Mouse (Mus musculus) forebrain, embryonic 15.5 days (tissue): ENCODE measurements at regions not wholly inside any gene's neighbourhood (a gene's known extent, or its start where the extent isn't known, plus 50 kb on each side); places are given as distances from the start of the nearest gene placed in this dataset.

Experiments
- ATAC-seq: fragments of 200-750 bp; cut with Nextera tagmentation; replicated peaks from 2 replicates; pipeline ENCODE4 v1.8.0; 2017; ENCODE audit warnings: mild to moderate bottlenecking, moderate TSS enrichment, moderate library complexity
- H3K27ac ChIP-seq: fragments of 300-500 bp; sonication (generic); replicated peaks from 2 replicates; pipeline ENCODE4 v1.5.1; 2015; ENCODE audit warnings: mild to moderate bottlenecking, inconsistent platforms
- H3K27me3 ChIP-seq: fragments of 300-500 bp; sonication (generic); 2 replicates; pipeline ENCODE4 v1.6.1; 2015; ENCODE audit warnings: inconsistent platforms
- H3K36me3 ChIP-seq: fragments of 300-500 bp; sonication (generic); 2 replicates; pipeline ENCODE4 v1.6.1; 2015; ENCODE audit warnings: mild to moderate bottlenecking, inconsistent platforms
- H3K4me1 ChIP-seq: fragments of 300-500 bp; sonication (generic); 2 replicates; pipeline ENCODE4 v1.6.1; 2015; ENCODE audit warnings: inconsistent platforms
- H3K4me2 ChIP-seq: fragments of 300-500 bp; sonication (generic); replicated peaks from 2 replicates; pipeline ENCODE4 v1.6.1; 2015; ENCODE audit warnings: mild to moderate bottlenecking, inconsistent platforms
- H3K4me3 ChIP-seq: fragments of 300-500 bp; sonication (generic); 2 replicates; pipeline ENCODE4 v1.5.1; 2015; ENCODE audit warnings: mild to moderate bottlenecking, inconsistent platforms
- H3K9ac ChIP-seq: fragments of 300-500 bp; sonication (generic); replicated peaks from 2 replicates; pipeline ENCODE4 v1.6.1; 2015; ENCODE audit warnings: mild to moderate bottlenecking, inconsistent platforms
- H3K9me3 ChIP-seq: fragments of 300-500 bp; sonication (generic); 2 replicates; pipeline ENCODE4 v1.6.1; 2016; ENCODE audit warnings: inconsistent platforms
- WGBS: fragments of 180-500 bp; shearing (Covaris S2); methylation state at CpG from one replicate; pipeline ENCODE4 v1.1.7; 2015; ENCODE audit warnings: mixed read lengths; 5-methylcytosine and 5-hydroxymethylcytosine counted together

- H3K4me1 ChIP-seq, result no peaks in the 10 kb centered on the region
- H3K4me2 ChIP-seq, result no peak overlapping the region
- H3K27me3 ChIP-seq, result no peaks in the 10 kb centered on the region
- no peak overlapping the region for H3K9ac ChIP-seq
- no peak for ATAC-seq
- no peaks in the 10 kb centered on the region for H3K36me3 ChIP-seq
- no peak overlapping the region for H3K4me3 ChIP-seq
- H3K9me3 ChIP-seq, result no peaks in the 10 kb centered on the region
- WGBS, result 93% methylated on average over 3 of the region's 3 CpGs
- no peak overlapping the region for H3K27ac ChIP-seq
Observed at GRCm38 (mm10) chr10:117510529-117511482, 118.5 kb upstream of the Cpm start.

- 87% methylated on average over 2 of the region's 2 CpGs for WGBS
Observed at GRCm38 (mm10) chr10:117510224-117510486, 119.1 kb upstream of the Cpm start.

DNA sequence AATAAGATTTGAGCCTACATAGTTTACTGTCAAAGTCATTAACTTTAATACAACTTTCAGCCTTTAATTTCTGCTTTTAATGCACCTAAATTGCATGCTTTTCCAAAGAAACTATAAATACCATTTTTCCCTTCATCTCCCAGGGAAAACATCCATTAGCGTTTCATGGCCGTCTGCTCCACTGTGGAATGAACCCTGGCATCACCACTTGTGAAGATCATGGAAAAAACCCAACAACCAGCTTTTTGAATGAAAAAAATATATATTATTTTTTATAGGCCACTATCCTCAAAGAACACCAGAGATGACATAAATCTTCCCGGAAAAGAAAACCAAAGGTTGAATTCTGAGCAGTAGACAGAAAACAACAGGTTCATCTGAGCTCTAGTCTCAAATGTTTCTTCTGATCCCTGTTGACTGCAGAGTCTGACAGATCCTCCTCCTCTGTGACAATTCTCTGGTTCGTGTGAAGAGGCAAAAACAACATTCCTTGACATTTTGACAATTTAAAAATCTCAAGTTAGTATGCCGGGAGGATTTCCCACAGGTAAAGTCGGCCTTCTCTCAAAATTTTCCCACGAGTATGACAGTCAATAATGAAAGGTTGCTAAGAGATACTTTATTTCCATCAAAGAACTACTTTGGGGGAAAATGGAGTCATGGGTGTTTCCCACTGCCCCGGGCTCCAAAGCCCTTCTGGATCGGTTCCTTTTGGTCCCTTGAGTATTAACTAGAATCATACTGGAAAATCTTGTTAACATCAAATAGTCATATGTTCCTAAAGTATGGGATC lies 119.7 kb upstream of the Cpm start:
- no peaks in the 10 kb centered on the region for H3K27me3 ChIP-seq
- H3K4me2 ChIP-seq, result no peak overlapping the region
- H3K4me1 ChIP-seq, result no peaks in the 10 kb centered on the region
- 80% methylated on average over 9 of the region's 9 CpGs for WGBS
- H3K9me3 ChIP-seq, result no peaks in the 10 kb centered on the region
- H3K9ac ChIP-seq, result no peak overlapping the region
- no peaks in the 10 kb centered on the region for H3K36me3 ChIP-seq
- no peak overlapping the region for H3K27ac ChIP-seq
- no peak for ATAC-seq
- no peak overlapping the region for H3K4me3 ChIP-seq

More at GRCm38 (mm10) chr10:117510224-117510486, 119.1 kb upstream of the Cpm start:
- no peaks in the 10 kb centered on the region for H3K4me1 ChIP-seq
- H3K27me3 ChIP-seq, result no peaks in the 10 kb centered on the region
- no peak overlapping the region for H3K27ac ChIP-seq
- H3K4me2 ChIP-seq, result no peak overlapping the region
- no peak for ATAC-seq
- no peaks in the 10 kb centered on the region for H3K36me3 ChIP-seq
- no peak overlapping the region for H3K9ac ChIP-seq
- no peak overlapping the region for H3K4me3 ChIP-seq
- no peaks in the 10 kb centered on the region for H3K9me3 ChIP-seq

DNA sequence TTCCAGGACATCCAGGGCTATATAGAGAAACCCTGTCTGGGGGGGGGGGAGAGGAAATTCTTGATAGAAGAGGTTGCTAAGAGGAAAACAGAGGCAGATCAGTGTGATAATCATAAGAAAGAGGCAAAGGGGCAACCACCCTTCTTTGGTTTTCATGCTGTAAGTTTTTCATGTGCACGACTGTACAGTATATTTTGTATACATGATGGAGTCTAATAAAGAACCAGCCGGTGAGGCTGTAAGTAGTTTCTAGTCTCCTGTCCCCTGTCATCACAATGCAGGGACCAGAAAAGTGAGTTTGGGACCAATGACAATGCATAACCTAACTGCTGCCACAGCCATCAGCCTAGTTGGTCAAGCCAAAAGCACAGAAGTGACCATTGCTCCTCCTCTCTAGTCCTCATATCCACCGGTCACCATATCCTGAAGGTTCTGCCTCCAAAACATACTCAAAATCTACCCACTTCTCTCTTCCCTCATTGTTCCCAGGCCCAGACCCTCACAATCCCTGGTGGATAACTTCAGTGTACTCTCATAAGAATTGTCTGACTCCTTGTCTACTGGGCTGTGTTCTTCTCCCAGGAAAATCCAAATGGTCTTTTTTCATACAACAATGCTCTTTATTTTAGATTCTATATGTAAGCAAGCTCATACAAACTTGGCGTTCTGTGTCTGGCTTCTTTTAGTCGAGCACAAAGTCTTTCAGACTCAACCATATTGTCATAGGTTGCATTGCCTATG lies 122.9 kb upstream of the Cpm start:
- H3K4me1 ChIP-seq, result no peaks in the 10 kb centered on the region
- 92% methylated on average over 5 of the region's 5 CpGs for WGBS
- no peaks in the 10 kb centered on the region for H3K36me3 ChIP-seq
- no peak overlapping the region for H3K4me2 ChIP-seq
- no peak overlapping the region for H3K4me3 ChIP-seq
- H3K9ac ChIP-seq, result no peak overlapping the region
- ATAC-seq, result no peak
- no peak overlapping the region for H3K27ac ChIP-seq
- no peaks in the 10 kb centered on the region for H3K9me3 ChIP-seq
- H3K27me3 ChIP-seq, result no peaks in the 10 kb centered on the region

GRCm38 (mm10) chr10:117505529-117505928 lies 123.8 kb upstream of the Cpm start:
- Histone ChIP-seq H3K4me3 (no peak overlapping the region), H3K27me3 (no peaks in the 10 kb centered on the region), H3K36me3 (no peaks in the 10 kb centered on the region), H3K4me1 (no peaks in the 10 kb centered on the region), H3K4me2 (no peak overlapping the region), H3K9ac (no peak overlapping the region), H3K9me3 (no peaks in the 10 kb centered on the region), H3K27ac (no peak overlapping the region)
- ATAC-seq, result no peak
- WGBS, result 84% methylated on average over 4 of the region's 4 CpGs

DNA sequence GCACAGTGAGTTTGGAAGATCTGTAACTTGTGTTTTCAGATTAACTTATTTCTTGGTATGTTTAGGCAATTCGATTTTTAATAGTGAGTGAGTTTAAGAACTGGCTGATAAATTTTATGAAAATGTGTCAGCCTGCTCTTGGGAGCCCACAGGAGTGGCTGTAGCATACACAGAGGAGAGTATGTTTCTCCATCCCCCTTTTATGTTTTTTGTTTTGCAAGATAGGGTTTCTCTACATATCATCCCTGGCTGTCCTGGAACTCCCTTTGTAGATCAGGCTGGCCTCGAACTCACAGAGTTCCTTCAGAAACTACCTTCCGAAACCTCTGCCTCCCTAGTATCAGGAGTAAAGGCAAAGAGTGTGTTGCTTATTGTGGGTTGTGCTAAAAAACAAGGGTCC lies 124.2 kb upstream of the Cpm start:
- Histone ChIP-seq H3K4me2 (no peak overlapping the region), H3K27ac (no peak overlapping the region), H3K4me3 (no peak overlapping the region), H3K4me1 (no peaks in the 10 kb centered on the region), H3K9me3 (no peaks in the 10 kb centered on the region), H3K9ac (no peak overlapping the region), H3K27me3 (no peaks in the 10 kb centered on the region), H3K36me3 (no peaks in the 10 kb centered on the region)
- no peak for ATAC-seq
- 93% methylated on average over 3 of the region's 3 CpGs for WGBS

GRCm38 (mm10) chr10:117504267-117504902 lies 124.6 kb upstream of the Cpsf6 start:
- Histone ChIP-seq H3K36me3 (no peaks in the 10 kb centered on the region), H3K4me2 (no peak overlapping the region), H3K27me3 (no peaks in the 10 kb centered on the region), H3K4me3 (no peak overlapping the region), H3K27ac (no peak overlapping the region), H3K4me1 (no peaks in the 10 kb centered on the region), H3K9ac (no peak overlapping the region), H3K9me3 (no peaks in the 10 kb centered on the region)
- WGBS, result 52% methylated on average over 5 of the region's 5 CpGs
- ATAC-seq, result no peak

GRCm38 (mm10) chr10:117503222-117504184 lies 123.7 kb upstream of the Cpsf6 start:
- no peak for ATAC-seq
- Histone ChIP-seq H3K9me3 (no peaks in the 10 kb centered on the region), H3K4me3 (no peak overlapping the region), H3K27me3 (no peaks in the 10 kb centered on the region), H3K36me3 (no peaks in the 10 kb centered on the region), H3K4me2 (no peak overlapping the region), H3K4me1 (no peaks in the 10 kb centered on the region), H3K9ac (no peak overlapping the region), H3K27ac (no peak overlapping the region)
- 83% methylated on average over 22 of the region's 22 CpGs for WGBS

DNA sequence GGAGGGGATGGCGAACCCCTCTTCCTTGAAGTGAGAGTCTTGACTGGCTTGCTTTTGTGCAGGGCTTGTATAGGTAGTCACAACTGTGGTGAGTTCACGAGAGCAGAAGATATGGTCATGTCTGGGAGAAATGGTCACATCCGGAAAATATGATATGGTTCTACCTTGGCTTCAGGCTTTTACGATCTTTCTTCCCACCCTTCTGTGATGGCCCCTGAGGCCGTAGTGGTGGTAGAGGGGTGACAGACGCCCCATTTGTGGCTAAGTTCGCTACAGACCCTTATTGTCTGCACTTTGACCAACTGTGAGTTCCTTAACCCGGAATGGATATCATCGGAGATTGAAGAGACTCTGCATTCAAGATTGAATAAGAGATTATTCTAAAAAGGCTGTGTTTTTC lies 122.9 kb upstream of the Cpsf6 start:
- Histone ChIP-seq H3K4me2 (no peak overlapping the region), H3K36me3 (no peaks in the 10 kb centered on the region), H3K9ac (no peak overlapping the region), H3K9me3 (no peaks in the 10 kb centered on the region), H3K4me3 (no peak overlapping the region), H3K27me3 (no peaks in the 10 kb centered on the region), H3K4me1 (no peaks in the 10 kb centered on the region), H3K27ac (no peak overlapping the region)
- ATAC-seq, result no peak
- WGBS, result 90% methylated on average over 9 of the region's 9 CpGs

- Histone ChIP-seq H3K9ac (no peak overlapping the region), H3K4me1 (no peaks in the 10 kb centered on the region), H3K4me3 (no peak overlapping the region), H3K27ac (no peak overlapping the region), H3K9me3 (no peaks in the 10 kb centered on the region), H3K36me3 (no peaks in the 10 kb centered on the region), H3K4me2 (no peak overlapping the region), H3K27me3 (no peaks in the 10 kb centered on the region)
- 95% methylated on average over 7 of the region's 7 CpGs for WGBS
- no peak for ATAC-seq
Observed at GRCm38 (mm10) chr10:117502135-117502534, 122.3 kb upstream of the Cpsf6 start.

- Histone ChIP-seq H3K27ac (no peak overlapping the region), H3K4me3 (no peak overlapping the region), H3K4me1 (no peaks in the 10 kb centered on the region), H3K9me3 (no peaks in the 10 kb centered on the region), H3K9ac (no peak overlapping the region), H3K27me3 (no peaks in the 10 kb centered on the region), H3K36me3 (no peaks in the 10 kb centered on the region), H3K4me2 (no peak overlapping the region)
- ATAC-seq, result no peak
- WGBS, result 100% methylated on average over 1 of the region's 1 CpGs
Observed at GRCm38 (mm10) chr10:117501426-117501825, 121.6 kb upstream of the Cpsf6 start.
